Mouse (Mus musculus) cerebellum, adult 2 months (tissue): ENCODE data around the gene Pde4dip. TPM values are rescaled to one million over a fixed set of nuclear protein-coding genes. Genes with fewer than 3 reads are reported as not detected.

ENCODE experiments used
- DNase-seq, 2 experiments: peaks; one replicate each; pipeline ENCODE4 v3.0.0; 2021
- H3K27ac ChIP-seq: fragments of 200-500 bp; 2 replicates; pipeline ENCODE4 v1.5.1; 2012; ENCODE audit warnings: low read length, control low read depth, inconsistent platforms; ENCODE audit not compliant: insufficient read depth
- H3K27me3 ChIP-seq: fragments of 200-500 bp; 2 replicates; pipeline ENCODE4 v1.6.1; 2012; ENCODE audit warnings: inconsistent platforms, mild to moderate bottlenecking, low read length, moderate library complexity; ENCODE audit not compliant: control insufficient read depth, insufficient read depth
- H3K4me1 ChIP-seq: fragments of 200-500 bp; 2 replicates; pipeline ENCODE4 v1.6.1; 2011; ENCODE audit warnings: low read length; ENCODE audit not compliant: control insufficient read depth, insufficient read depth
- H3K4me3 ChIP-seq: fragments of 200-500 bp; replicated peaks from 2 replicates; pipeline ENCODE3; 2011; ENCODE audit warnings: mild to moderate bottlenecking, low read depth, low read length, control low read depth; ENCODE audit not compliant: insufficient read depth
- CTCF ChIP-seq: fragments of 200-500 bp; IDR thresholded peaks from 2 replicates; pipeline ENCODE4 v1.5.1; 2011; ENCODE audit warnings: low read depth, mild to moderate bottlenecking, control low read depth, low read length, moderate library complexity, borderline replicate concordance; ENCODE audit not compliant: insufficient read depth
- POLR2A ChIP-seq: fragments of 200-500 bp; IDR thresholded peaks from 2 replicates; pipeline ENCODE4 v1.6.1; 2011; ENCODE audit warnings: low read length, control low read depth, borderline replicate concordance; ENCODE audit not compliant: insufficient read depth
- WGBS: fragments of 180-500 bp; shearing (Covaris S2); methylation state at CpG from one replicate; pipeline ENCODE4 v1.1.7; 2018; 5-methylcytosine and 5-hydroxymethylcytosine counted together
- polyA plus RNA-seq: library from polyadenylated mRNA; depleted of rRNA; stranded (reverse); fragments of >200 nt; gene quantifications from 2 replicates; pipeline ENCODE4 v1.2.3, GENCODE M21; 2012

The Pde4dip gene
- polyA plus RNA-seq, 1 experiment = 88.6 TPM

GRCm38 (mm10) chr3:97894695-97895094 is 6.2 kb upstream of the Pde4dip start:
- no peak for DNase-seq
- WGBS = 52% methylated on average over 6 of the region's 6 CpGs
- TF ChIP-seq CTCF (peak; percentile 33; the same call in 1 of the 2 replicates), POLR2A (no peak)
- H3K4me1 ChIP-seq = no peaks in the 10 kb centered on the region
- no peak overlapping the region for H3K4me3 ChIP-seq
- no peak overlapping the region for H3K27ac ChIP-seq
- no peaks in the 10 kb centered on the region for H3K27me3 ChIP-seq

- DNase-seq = no peak
- TF ChIP-seq CTCF (no peak), POLR2A (no peak)
- Histone ChIP-seq H3K27ac (no peak overlapping the region), H3K4me1 (no peaks in the 10 kb centered on the region), H3K4me3 (no peak overlapping the region), H3K27me3 (no peaks in the 10 kb centered on the region)
- WGBS = 80% methylated on average over 6 of the region's 6 CpGs
Observed at GRCm38 (mm10) chr3:97890205-97890604, 1.7 kb upstream of the Pde4dip start.

- peak in 1 of 2 experiments; percentile 61 for DNase-seq
- no peaks in the 10 kb centered on the region for H3K27me3 ChIP-seq
- peak overlapping the region; percentile 96 for H3K4me3 ChIP-seq
- H3K4me1 ChIP-seq = no peaks in the 10 kb centered on the region
- WGBS = 8% methylated on average over 5 of the region's 5 CpGs
- peak overlapping the region; percentile 94 for H3K27ac ChIP-seq
- TF ChIP-seq POLR2A (no peak), CTCF (no peak)
Observed at GRCm38 (mm10) chr3:97887785-97888167, 731 bp downstream of the Pde4dip start.

- no peak overlapping the region for H3K27ac ChIP-seq
- no peak for DNase-seq
- H3K4me1 ChIP-seq = peaks cover 2% of the 10 kb centered on the region; the same call in 1 of the 2 replicates
- WGBS = 96% methylated on average over 5 of the region's 5 CpGs
- TF ChIP-seq CTCF (no peak), POLR2A (no peak)
- no peaks in the 10 kb centered on the region for H3K27me3 ChIP-seq
- no peak overlapping the region for H3K4me3 ChIP-seq
Observed at GRCm38 (mm10) chr3:97881576-97881975, 6.9 kb downstream of the Pde4dip start.

DNA sequence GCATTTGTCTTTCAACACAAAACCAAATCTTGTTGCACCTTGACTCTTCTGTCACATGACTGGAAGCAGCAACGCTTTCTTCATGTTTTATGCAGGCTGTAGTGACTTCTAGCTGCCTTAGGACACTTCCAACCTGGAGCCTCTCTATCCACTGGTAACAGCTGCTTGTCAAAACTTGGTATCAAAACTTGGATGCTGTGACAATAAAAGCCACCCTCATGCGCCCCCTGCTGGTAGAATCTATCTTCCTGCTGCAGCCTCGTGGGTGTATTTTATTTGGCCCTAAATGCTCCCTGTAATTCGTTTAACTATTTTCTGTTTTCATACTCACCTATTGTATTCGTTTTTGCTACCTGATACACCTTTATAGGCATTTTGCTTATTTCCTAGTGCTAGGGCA is 9.3 kb downstream of the Pde4dip start:
- WGBS = 20% methylated on average over 5 of the region's 5 CpGs
- Histone ChIP-seq H3K27me3 (no peaks in the 10 kb centered on the region), H3K4me3 (no peak overlapping the region), H3K4me1 (peaks cover 2% of the 10 kb centered on the region), H3K27ac (no peak overlapping the region)
- DNase-seq = peak; percentile 53 to 64
- no peak for TF ChIP-seq POLR2A
- TF ChIP-seq CTCF = peak; percentile 54; the same call in 1 of the 2 replicates

- no peak for DNase-seq
- H3K27me3 ChIP-seq = no peaks in the 10 kb centered on the region; the same call in 1 of the 2 replicates
- WGBS = 35% methylated on average over 8 of the region's 8 CpGs
- TF ChIP-seq CTCF (no peak), POLR2A (no peak)
- H3K27ac ChIP-seq = no peak overlapping the region
- H3K4me1 ChIP-seq = peaks cover 2% of the 10 kb centered on the region
- H3K4me3 ChIP-seq = no peak overlapping the region
Observed at GRCm38 (mm10) chr3:97876259-97876658, 12.2 kb downstream of the Pde4dip start.

- DNase-seq = no peak
- no peaks in the 10 kb centered on the region; the same call in 1 of the 2 replicates for H3K27me3 ChIP-seq
- TF ChIP-seq POLR2A (no peak), CTCF (no peak)
- H3K4me3 ChIP-seq = no peak overlapping the region
- WGBS = 39% methylated on average over 5 of the region's 5 CpGs
- H3K4me1 ChIP-seq = peaks cover 2% of the 10 kb centered on the region
- H3K27ac ChIP-seq = no peak overlapping the region
Observed at GRCm38 (mm10) chr3:97874777-97875176, 13.7 kb downstream of the Pde4dip start.

GRCm38 (mm10) chr3:97869730-97870129 is 18.8 kb downstream of the Pde4dip start:
- no peak for TF ChIP-seq POLR2A
- DNase-seq = peak in 1 of 2 experiments; percentile 3
- 68% methylated on average over 4 of the region's 4 CpGs for WGBS
- Histone ChIP-seq H3K4me1 (peaks cover 2% of the 10 kb centered on the region; the same call in 1 of the 2 replicates), H3K4me3 (no peak overlapping the region), H3K27me3 (no peaks in the 10 kb centered on the region; the same call in 1 of the 2 replicates), H3K27ac (no peak overlapping the region)
